Mouse (Mus musculus) G1E (cell line): Measurements from ENCODE around the gene Tesk1. TPM values are rescaled to one million over a fixed set of nuclear protein-coding genes. Genes with fewer than 3 reads are reported as not detected.
A peak's percentile ranks its signal among the peaks of the same experiment; 100 is the strongest.

Experiments used
- ATAC-seq: 2 replicates; pipeline ENCODE4 v1.8.0; 2016; ENCODE audit warnings: mild to moderate bottlenecking; ENCODE audit not compliant: insufficient number of reproducible peaks, poor library complexity, low FRiP score, severe bottlenecking; ENCODE audit errors: extremely low read depth
- DNase-seq: peaks from one replicate; pipeline ENCODE4 v3.0.0; 2012; ENCODE audit warnings: low spot score
- H3K27me3 ChIP-seq: 2 replicates; pipeline ENCODE4 v1.6.1; 2012; ENCODE audit warnings: mild to moderate bottlenecking, low read length, inconsistent platforms; ENCODE audit not compliant: insufficient read depth
- H3K36me3 ChIP-seq: replicated peaks from 2 replicates; pipeline ENCODE3; 2012; ENCODE audit warnings: mild to moderate bottlenecking, inconsistent platforms
- H3K4me1 ChIP-seq: 2 replicates; pipeline ENCODE4 v1.6.1; 2012; ENCODE audit warnings: low read depth, low read length, inconsistent platforms, mixed read lengths; ENCODE audit not compliant: insufficient read depth
- H3K4me3 ChIP-seq: 2 replicates; pipeline ENCODE4 v1.5.1; 2012; ENCODE audit warnings: low read depth, mild to moderate bottlenecking, inconsistent platforms, low read length, moderate library complexity, mixed read lengths
- H3K9me3 ChIP-seq: replicated peaks from 2 replicates; pipeline ENCODE4 v1.6.1; 2012; ENCODE audit warnings: inconsistent platforms
- CTCF ChIP-seq: IDR thresholded peaks from 2 replicates; pipeline ENCODE4 v1.5.1; 2012; ENCODE audit warnings: low read depth, low read length, inconsistent platforms, mixed read lengths
- GATA1 ChIP-seq: IDR thresholded peaks from 2 replicates; pipeline ENCODE4 v1.6.1; 2012; ENCODE audit warnings: borderline replicate concordance, low read length, inconsistent platforms, mixed read lengths
- GATA2 ChIP-seq: IDR thresholded peaks from 2 replicates; pipeline ENCODE4 v1.6.1; 2012; ENCODE audit warnings: low read depth, low read length, inconsistent platforms, borderline replicate concordance
- POLR2AphosphoS5 ChIP-seq: IDR thresholded peaks from 2 replicates; pipeline ENCODE4 v1.6.1; 2012; ENCODE audit warnings: low read depth, low read length, inconsistent platforms; ENCODE audit not compliant: insufficient replicate concordance
- TAL1 ChIP-seq: conservative IDR thresholded peaks from 2 replicates; pipeline ENCODE4 v1.6.1; 2012; ENCODE audit warnings: low read depth, low read length, inconsistent platforms, mixed read lengths
- polyA plus RNA-seq: library from polyadenylated mRNA; stranded (reverse); fragments of >175 nt; gene quantifications from 2 replicates; pipeline ENCODE4 v1.2.3, GENCODE M21; 2012
- total RNA-seq, 2 experiments: library from RNA; stranded (forward) in 1 of 2; stranded (reverse) in 1 of 2; fragments of 200-1000 nt in 1 of 2; fragments of >200 nt in 1 of 2; fragmentation: Nextera tagmentation in 1 of 2; gene quantifications; 2 replicates each; pipeline ENCODE4 v1.2.3; 2014 to 2017

Gene Tesk1
- total RNA-seq (2014; fragmentation: Nextera tagmentation), result 23.5 and 26.3 TPM in 2 replicates
- total RNA-seq (2017), result 8.7 and 10.6 TPM in 2 replicates
- 55.8 and 64.0 TPM in 2 replicates for polyA plus RNA-seq

DNA sequence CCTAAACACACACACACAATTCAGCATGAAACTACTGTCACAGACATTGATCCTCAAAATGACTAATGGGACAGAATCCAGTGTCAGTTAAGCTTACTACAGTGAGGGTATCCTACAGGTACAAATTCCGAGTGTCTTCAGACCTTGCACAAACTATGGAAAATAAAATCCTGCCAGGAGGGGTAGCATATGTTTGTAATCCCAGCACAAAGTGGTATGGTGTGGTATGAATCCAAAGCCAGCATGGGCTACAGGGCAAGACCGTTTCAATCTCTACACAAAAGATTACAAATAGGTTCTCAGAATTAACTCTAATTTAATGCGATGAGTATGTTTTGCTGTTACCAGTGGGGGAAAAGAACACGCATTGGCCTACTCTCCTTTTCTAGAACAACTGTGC, at the start of gene Tesk1:
TSS of gene Tesk1 (plus strand) at position 301 of the 400 bp plus-strand sequence.
- no peak for TF ChIP-seq TAL1
- TF ChIP-seq POLR2AphosphoS5, result no peak
- TF ChIP-seq CTCF, result no peak
- H3K9me3 ChIP-seq, result no peaks in the 10 kb centered on the region
- ATAC-seq (no peak), DNase-seq (no peak)
- H3K4me3 ChIP-seq, result peak within 1 kb of the TSS; percentile 83
- peaks cover 26% of the 10 kb centered on the region for H3K4me1 ChIP-seq
- H3K36me3 ChIP-seq, result peaks cover 23% of the 10 kb centered on the region
- peaks cover 13% of the 10 kb centered on the region for H3K27me3 ChIP-seq

DNA sequence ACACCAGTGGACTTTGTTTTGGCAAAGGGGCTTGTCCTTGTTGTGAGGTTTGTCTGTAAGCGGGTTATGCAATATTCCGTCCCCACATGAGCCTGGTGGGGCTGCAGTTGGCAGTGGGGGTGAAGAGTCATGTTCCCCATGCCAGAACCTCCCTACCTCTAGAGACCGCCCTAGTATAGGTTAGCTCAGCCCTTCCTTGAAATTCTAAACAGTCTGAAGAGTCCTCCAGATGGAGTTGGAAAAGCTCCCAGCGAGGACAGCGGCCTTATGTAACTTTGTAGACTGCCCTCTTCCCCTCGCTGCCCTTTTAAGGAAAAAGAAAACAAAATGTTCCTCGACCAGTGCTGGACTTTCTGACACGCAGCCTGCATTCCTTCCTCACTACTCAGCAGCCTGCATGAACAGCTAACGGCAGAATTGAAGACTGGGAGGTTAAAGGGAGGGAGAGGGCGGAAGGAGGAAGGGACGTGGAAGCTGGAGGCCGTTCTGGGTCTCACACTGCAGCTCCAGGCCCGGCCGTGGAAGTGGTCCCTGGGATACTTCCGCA, 47.3 kb upstream of the Tesk1 start:
- Histone ChIP-seq H3K4me3 (no peak overlapping the region), H3K9me3 (no peaks in the 10 kb centered on the region), H3K4me1 (0 out of 2 replicates have a peak, but pooled peaks cover 3% of the 10 kb centered on the region), H3K27me3 (peaks cover 29% of the 10 kb centered on the region; the same call in 1 of the 2 replicates), H3K36me3 (no peaks in the 10 kb centered on the region)
- no peak for TF ChIP-seq TAL1
- ATAC-seq (no peak), DNase-seq (no peak)

DNA sequence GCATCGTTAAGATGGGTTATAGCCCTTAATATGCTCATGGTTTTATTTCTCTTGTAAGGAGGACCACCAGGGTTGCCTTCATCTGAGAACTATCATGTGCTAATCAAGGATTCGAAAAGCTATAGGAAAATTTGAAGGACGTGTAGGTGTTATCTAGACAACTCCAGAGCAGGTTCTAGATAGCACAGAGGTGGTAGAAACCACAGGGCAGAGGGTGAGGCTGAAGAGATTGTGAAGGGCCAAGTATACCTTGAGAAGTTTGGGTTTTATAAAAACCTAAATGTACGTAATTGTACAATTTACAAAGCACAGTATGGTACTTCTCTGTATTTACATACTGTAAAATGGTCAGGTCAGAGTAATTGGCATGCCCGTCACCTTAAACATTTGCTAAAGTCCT, 46.6 kb upstream of the Tesk1 start:
- no peak for ATAC-seq
- TF ChIP-seq GATA1, result no peak
- TF ChIP-seq POLR2AphosphoS5, result no peak
- no peak for TF ChIP-seq TAL1
- TF ChIP-seq GATA2, result no peak
- no peak for TF ChIP-seq CTCF
- H3K27me3 ChIP-seq, result peaks cover 34% of the 10 kb centered on the region
- H3K9me3 ChIP-seq, result no peaks in the 10 kb centered on the region
- DNase-seq, result no peak
- no peaks in the 10 kb centered on the region for H3K36me3 ChIP-seq
- no peak overlapping the region for H3K4me3 ChIP-seq
- H3K4me1 ChIP-seq, result 0 out of 2 replicates have a peak, but pooled peaks cover 3% of the 10 kb centered on the region

DNA sequence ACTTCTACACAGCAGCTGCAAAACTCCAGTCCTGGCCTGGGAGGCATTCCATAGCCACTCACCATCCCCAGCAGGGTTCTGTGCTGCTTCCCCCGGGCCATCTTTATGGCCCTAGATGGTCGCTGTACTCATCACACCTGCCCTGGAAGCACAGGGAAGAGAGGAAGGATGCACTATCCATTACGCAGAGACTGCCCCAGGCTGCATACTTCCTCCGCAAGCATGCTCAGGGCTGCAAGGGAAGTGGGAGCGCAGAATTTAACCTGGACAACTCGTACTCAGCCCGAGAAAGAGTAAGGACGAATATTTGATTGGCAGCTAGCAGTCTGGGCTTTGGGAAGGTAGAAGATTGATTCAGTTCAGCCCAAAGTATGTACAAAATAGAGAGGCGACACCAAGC, 45.9 kb upstream of the Tesk1 start:
- DNase-seq (no peak), ATAC-seq (no peak)
- Histone ChIP-seq H3K36me3 (no peaks in the 10 kb centered on the region), H3K4me1 (0 out of 2 replicates have a peak, but pooled peaks cover under 1% of the 10 kb centered on the region), H3K27me3 (peaks cover 36% of the 10 kb centered on the region), H3K4me3 (no peak overlapping the region), H3K9me3 (no peaks in the 10 kb centered on the region)
- TF ChIP-seq CTCF, result no peak
- no peak for TF ChIP-seq POLR2AphosphoS5
- TF ChIP-seq GATA2, result no peak
- TF ChIP-seq TAL1, result no peak
- no peak for TF ChIP-seq GATA1

DNA sequence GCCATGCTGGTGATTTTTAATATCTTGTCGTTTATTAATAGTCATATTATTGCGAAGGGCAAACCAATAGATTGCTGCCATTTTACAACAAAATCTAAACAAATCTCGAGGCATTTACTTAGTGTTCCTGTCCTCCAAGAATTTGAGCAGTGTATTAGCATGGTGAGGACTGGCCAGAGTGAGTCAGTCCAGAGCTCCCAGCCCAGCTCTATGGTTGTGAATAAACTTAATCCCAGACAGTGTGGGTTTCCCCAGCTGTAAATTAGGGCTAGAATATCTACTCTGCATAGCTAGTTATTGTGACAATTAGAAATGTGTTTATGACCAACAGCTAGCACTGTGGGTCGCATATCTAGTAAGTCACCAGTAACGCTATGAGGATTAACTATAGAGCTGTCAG, 45.4 kb upstream of the Tesk1 start:
- Histone ChIP-seq H3K9me3 (no peaks in the 10 kb centered on the region), H3K4me1 (no peaks in the 10 kb centered on the region), H3K27me3 (peaks cover 39% of the 10 kb centered on the region), H3K4me3 (no peak overlapping the region), H3K36me3 (no peaks in the 10 kb centered on the region)
- TF ChIP-seq GATA2 (no peak), POLR2AphosphoS5 (no peak)
- no peak for ATAC-seq
- no peak for DNase-seq

DNA sequence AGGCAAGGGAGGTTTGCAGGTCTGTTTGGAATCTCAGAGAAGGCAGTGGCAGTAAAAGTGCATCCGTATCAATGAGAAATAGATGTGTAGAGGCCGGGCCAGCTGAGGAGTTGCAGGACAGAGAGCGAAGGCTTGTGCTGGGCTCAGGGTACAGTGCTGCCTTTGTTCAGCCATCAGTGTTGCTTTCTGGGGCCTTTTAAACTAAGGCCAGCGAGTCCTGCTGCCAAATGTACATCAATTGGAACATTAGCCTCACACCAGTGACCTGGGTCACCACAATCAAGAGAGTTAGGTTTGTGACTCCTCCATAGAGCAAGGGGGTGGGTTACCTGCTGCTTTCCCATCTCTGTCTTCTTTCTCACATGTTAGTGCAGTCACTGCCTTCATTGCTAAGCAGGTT, 43.7 kb upstream of the Tesk1 start:
- peaks cover 48% of the 10 kb centered on the region for H3K27me3 ChIP-seq
- H3K36me3 ChIP-seq, result no peaks in the 10 kb centered on the region
- DNase-seq (no peak), ATAC-seq (no peak)
- no peaks in the 10 kb centered on the region for H3K9me3 ChIP-seq
- H3K4me1 ChIP-seq, result no peaks in the 10 kb centered on the region; the same call in 1 of the 2 replicates
- TF ChIP-seq GATA2, result no peak
- TF ChIP-seq CTCF, result no peak
- TF ChIP-seq GATA1, result no peak
- no peak for TF ChIP-seq POLR2AphosphoS5
- TF ChIP-seq TAL1, result no peak
- H3K4me3 ChIP-seq, result no peak overlapping the region

DNA sequence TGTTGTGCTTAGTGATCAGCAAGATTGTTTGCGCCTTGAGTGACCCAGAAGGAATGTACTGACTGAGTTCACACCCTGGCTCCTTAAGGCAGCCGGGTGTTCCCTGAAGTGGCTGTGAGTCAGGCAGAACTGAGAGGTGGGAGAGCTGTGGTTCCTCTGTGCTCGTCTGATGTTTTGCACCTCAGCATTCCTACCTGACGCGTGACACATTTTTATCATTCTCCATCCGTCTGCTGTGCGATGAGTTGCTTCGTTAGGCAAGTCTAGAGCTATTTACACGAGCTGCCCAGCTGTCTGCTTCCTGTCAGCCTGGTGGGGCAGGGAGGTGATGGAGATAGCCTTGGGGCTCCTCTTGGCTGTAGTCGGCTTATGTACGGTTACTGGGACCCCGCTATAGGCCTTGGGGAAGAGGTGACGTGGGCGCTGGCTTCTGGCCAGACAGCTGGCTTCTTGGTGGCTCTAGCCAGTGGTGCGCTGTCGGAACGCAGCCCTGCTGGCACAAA, 42.9 kb upstream of the Tesk1 start:
- DNase-seq (no peak), ATAC-seq (no peak)
- H3K4me3 ChIP-seq, result no peak overlapping the region
- no peaks in the 10 kb centered on the region for H3K9me3 ChIP-seq
- peaks cover 55% of the 10 kb centered on the region for H3K27me3 ChIP-seq
- H3K4me1 ChIP-seq, result no peaks in the 10 kb centered on the region; the same call in 1 of the 2 replicates
- TF ChIP-seq GATA2, result no peak
- no peak for TF ChIP-seq POLR2AphosphoS5
- TF ChIP-seq CTCF, result no peak
- no peak for TF ChIP-seq TAL1
- no peak for TF ChIP-seq GATA1
- H3K36me3 ChIP-seq, result no peaks in the 10 kb centered on the region
